Mouse (Mus musculus) adrenal gland (tissue): ENCODE results near the gene Efcab5.

Experiments used
- intact Hi-C: fragments of 180-260 bp; cut with DNase I; formaldehyde crosslinking; loops from one replicate; pipeline ENCODE4 v1.15.1; 2025

The Efcab5 gene

DNA sequence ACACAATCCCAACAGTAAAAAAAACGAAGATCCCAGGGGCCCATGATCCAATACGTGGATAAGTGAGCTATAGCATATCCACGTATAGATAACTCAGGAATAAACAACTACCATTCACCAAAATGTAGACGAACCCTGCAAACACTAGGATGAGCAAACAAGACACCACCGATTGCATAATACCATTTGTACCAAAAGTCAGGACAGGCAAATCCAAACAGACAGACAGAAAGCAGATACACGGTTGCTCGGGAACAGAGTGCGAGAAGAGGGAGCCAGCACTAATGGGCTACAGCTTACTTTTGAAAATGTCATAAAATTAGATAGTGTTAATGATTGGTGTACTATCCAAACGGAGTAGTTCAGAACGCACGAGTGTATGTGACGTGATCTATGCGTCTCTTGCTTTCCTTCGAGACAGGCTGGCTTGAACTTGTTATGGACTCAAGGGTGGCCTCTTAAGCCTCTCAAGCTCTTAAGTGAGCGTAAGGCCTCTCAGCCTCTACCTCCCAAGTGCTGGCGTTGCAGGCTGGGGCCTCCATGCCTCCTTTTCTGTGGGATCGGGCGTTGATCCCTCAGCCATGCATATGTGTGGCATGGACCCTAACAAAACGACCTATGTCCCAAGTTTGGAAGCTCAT lies 90.3 kb downstream of the Efcab5 start:
- intact Hi-C loops = no loop called here

GRCm38 (mm10) chr11:77096991-77097390 lies 91.8 kb downstream of the Efcab5 start:
- intact Hi-C loops = no loop called here

GRCm38 (mm10) chr11:77096581-77096980 lies 92.2 kb downstream of the Efcab5 start:
- intact Hi-C loops = no loop called here

DNA sequence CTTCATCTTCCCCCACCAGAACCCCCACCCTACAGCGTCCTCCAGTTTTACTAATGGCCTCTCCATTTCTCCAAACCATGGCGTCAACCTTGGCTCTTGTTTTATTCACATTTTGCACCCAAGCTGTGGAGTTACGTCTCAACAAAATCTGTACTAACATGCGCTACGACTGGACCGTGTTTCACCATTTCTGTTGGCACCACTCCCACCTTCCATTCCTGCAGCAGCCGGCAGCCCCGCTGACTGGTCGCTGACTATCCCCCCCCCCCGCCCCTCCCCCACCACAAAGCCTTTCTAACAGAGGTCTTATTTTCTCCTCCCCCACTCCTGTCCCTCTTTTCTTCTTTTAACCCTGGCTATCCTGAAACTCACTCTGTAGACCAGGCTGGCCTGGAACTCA lies 93.6 kb downstream of the Efcab5 start:
- intact Hi-C loops = no loop called here

DNA sequence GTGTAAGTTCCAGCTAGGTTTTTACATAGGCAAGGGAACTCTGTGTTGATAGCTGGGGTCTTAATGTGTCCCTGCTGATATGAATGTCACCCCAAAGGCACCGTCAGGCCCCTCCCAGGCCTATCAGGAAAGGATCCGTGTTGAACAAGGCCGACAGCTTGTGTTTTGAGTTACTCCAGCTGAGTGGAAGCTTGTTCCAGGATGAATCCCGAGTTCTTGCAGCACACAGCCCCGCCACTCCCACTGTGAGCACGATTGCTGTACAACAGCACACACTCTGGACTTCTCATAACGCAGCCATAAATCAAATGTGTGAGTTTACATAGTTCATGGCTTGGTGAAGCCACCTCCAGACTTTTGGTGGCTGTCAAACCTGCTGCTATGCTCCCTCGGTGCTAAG lies 94.6 kb downstream of the Efcab5 start:
- intact Hi-C loops = no loop called here

GRCm38 (mm10) chr11:77093208-77093607 lies 95.6 kb downstream of the Efcab5 start:
- intact Hi-C loops = loop anchor here (2.0 kb wide), 1 partner anchor 96 kb away; no protein-coding TSS in a partner anchor

GRCm38 (mm10) chr11:77089162-77089561 lies 99.6 kb downstream of the Efcab5 start:
- intact Hi-C loops = no loop called here

DNA sequence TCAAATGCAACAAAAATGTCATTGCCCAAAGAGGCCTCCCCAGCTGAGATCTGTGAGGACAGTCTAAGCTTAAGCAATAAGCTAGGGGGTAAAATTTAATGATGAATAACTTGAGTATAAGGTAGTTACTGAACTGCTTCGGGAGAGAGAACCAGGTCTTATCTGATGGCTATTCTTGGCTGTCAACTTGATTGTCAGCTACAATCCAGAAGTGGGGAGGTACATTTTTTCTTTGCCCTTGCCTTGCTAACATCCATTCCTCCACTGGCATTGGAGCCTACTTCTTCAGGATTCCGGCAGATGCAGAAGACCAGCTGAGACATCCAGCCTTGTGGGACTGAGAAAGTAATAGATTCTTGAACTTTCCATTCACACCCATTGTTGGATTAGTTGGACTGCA lies 101.8 kb downstream of the Efcab5 start:
- intact Hi-C loops = no loop called here

DNA sequence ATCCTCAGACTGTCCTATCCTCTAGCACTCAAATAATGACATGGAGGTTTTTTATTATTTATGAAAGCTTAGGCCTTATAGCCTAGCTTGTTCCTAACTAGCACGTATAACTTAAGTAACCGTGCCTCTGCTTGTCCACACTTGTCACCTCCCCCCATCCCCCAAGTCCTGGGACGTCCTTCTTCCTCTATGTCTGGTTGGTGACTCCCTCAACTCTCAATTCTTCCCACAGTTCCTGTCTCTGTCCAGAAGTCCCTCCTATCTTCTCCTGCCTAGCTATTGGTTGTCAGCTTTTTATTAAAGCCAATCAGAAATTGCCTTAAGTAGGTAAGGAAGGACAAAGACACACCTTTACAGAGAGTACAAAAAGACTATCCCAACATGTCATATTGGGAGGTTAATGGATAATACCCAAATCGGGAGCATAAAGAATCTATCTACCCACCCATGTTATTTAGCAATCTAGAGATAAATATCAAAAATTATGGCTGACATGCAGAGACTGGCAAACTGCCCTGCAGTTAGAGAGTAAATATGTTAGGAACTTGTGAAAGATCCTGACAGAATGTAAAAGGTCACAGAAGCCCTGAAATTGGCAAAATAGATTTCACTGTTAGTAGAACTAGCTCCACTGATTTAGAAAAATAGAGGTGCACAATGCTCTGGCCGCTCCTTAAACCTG lies 104.6 kb downstream of the Efcab5 start:
- intact Hi-C loops = no loop called here

GRCm38 (mm10) chr11:77079361-77079760 lies 109.4 kb downstream of the Efcab5 start:
- intact Hi-C loops = loop anchor here (5.0 kb wide), 1 partner anchor 82 kb away; the partner anchor contains the start of gene Slc6a4

GRCm38 (mm10) chr11:77078273-77079134 lies 110.3 kb downstream of the Efcab5 start, which contains the start of gene Nsrp1:
Gene Nsrp1, minus strand, starts transcription at chr11:77078435.
- intact Hi-C loops = loop anchor here (5.0 kb wide), 1 partner anchor 81 kb away; the partner anchor contains the start of gene Slc6a4

DNA sequence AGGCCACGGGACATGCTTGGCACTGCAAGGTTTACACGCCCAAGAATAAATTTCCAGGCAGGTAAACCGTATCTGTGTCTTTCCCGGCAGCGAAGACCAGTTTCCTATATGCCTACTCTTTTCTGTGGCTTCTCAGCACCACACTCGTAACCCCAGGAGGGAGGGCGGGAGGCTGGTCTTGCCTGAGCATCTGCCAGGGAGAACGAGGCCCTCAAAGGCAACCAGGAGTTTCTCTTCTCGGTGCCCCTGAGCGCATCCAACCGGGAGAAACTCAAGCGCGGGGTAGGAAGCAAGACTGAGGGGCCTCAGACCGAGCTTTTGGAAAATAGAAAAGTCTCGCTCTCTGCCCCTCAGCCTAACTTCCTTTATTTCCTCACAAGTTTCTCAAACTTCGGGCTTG lies 111.0 kb downstream of the Efcab5 start:
- intact Hi-C loops = loop anchor here (5.0 kb wide), 1 partner anchor 80 kb away; the partner anchor contains the start of gene Slc6a4

- intact Hi-C loops = loop anchor here (5.0 kb wide), 1 partner anchor 80 kb away; the partner anchor contains the start of gene Slc6a4
Observed at GRCm38 (mm10) chr11:77077331-77077730, 111.4 kb downstream of the Efcab5 start.

GRCm38 (mm10) chr11:77070721-77071120 lies 118.0 kb downstream of the Efcab5 start:
- intact Hi-C loops = no loop called here

DNA sequence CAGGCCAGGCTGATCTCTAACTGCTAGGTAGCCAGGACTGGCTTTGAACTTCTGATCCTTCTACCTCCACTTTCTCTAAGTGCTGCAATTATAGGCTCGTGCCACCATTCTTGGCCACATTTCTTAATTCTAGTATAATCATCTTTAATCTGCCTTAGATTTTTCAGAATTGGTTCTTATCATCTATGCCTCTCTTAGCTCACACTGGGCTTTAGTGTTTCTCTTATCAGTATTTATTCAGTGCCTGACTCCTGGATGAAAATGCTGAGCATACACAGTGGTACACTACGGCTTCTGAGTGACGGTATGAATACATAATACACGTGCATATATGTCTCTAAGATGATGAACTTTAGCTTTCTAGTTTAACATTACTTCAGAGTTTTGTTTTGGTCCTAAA lies 119.9 kb downstream of the Efcab5 start:
- intact Hi-C loops = no loop called here

DNA sequence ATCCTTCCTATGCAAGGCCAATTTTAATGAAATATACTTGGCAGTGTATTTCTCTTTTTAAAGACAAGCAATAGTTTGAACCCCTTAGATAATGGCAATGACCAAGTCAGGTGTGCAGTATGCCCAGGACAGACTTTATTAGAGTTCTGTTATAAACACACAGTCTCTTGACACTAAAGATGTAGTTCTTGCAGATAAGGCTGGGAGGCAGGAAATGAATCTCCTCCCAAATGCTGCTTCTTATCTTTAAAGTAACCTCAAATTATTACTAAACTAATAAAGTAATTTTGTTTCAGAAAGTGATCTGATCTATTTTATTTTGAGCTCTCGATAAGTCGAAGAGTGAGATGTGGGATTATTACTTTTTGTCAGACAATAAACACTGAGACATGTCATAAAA lies 125.4 kb downstream of the Efcab5 start:
- intact Hi-C loops = no loop called here

GRCm38 (mm10) chr11:77061951-77062350 lies 126.8 kb downstream of the Efcab5 start:
- intact Hi-C loops = no loop called here

GRCm38 (mm10) chr11:77042816-77043215 lies 146.0 kb downstream of the Efcab5 start:
- intact Hi-C loops = no loop called here

- intact Hi-C loops = no loop called here
Observed at GRCm38 (mm10) chr11:77041891-77042290, 146.9 kb downstream of the Efcab5 start.
